Mouse (Mus musculus): ENCODE measurements at regions not wholly inside any gene's neighbourhood (a gene's known extent, or its start where the extent isn't known, plus 50 kb on each side); places are given as distances from the start of the nearest gene placed in this dataset.

DNA sequence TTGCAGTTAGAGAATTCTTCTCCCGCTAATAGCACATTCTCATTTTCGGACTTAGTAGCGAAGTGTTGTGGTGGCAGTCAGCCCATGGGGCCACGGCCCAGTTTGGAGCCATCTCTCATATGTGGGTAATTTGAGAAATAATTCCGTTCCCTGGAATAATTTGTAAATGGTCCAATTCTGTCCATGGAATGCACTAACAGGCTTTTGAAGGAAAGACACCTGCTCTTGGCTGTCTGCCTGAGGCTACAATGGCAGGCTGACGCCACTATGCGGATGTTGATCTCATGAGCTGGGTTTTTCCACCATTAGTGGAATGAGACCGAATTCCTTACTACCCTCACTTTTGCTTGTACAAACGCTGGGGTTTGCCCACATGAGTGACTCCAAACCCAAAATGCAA is 2081.6 kb downstream of the 4930444P10Rik start:
- TF ChIP-seq POLR2A (IDR thresholded peaks at IDR 0.05; ENCODE audit: control insufficient read depth, low read depth, low read length) (no peak), CTCF (IDR thresholded peaks at IDR 0.05; ENCODE audit: control insufficient read depth, insufficient read depth, insufficient replicate concordance, low read depth, low read length) (no peak)

Measured in testis, adult 2 months (tissue).